Comparison of ENCODE assay signal across 19 mouse cellular contexts in the genomic region with DNA sequence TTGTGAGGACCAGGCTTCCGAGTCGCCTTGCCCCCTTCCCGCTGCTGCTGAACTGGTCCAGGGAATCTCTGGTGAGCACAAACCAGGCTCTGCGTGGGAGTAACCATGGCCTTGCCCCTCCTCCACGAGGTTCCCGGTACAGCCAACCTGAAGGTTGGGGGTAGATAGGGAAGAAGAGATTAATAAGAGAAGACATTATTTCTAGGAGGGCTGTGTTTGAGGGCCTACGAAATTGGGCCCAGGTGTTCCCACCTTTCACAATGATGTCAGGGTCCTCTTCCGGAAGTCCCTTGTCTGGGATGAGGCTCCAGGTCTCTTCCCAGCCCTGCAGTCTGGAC. TPM values are rescaled to one million over a fixed set of nuclear protein-coding genes. Genes with fewer than 3 reads are reported as not detected.
DNase-seq lines count a peak whose midpoint lies in the region; ATAC-seq and TF ChIP-seq lines count a peak whose summit lies in the region.
"Had no signal": no experiment of that assay in that cellular context is flagged by ENCODE, and none has a peak within 500 bp of the region (broad histone marks: within the 10 kb centered on the region; RNA-seq: fewer than 3 reads in every experiment).

No protein-coding gene starts in this region.

- peaks cover 58% of the 10 kb centered on the region for H3K4me1 ChIP-seq in heart, embryonic 13.5 days
- peaks cover 66% of the 10 kb centered on the region for H3K4me1 ChIP-seq in lung, embryonic 15.5 days
- peaks cover 20% of the 10 kb centered on the region; the same call in 1 of the 2 replicates for H3K4me1 ChIP-seq in lung, postnatal 0 days (ENCODE audit: insufficient read depth, low read depth, low read length)
- peaks cover 49% of the 10 kb centered on the region for H3K4me1 ChIP-seq in neural tube, embryonic 15.5 days
- H3K4me1 ChIP-seq in thymus, adult 2 months (replicated peaks; ENCODE audit: control insufficient read depth, insufficient read depth, low read length): peaks cover 12% of the 10 kb centered on the region

- 0 out of 2 replicates have a peak overlapping the region, but pooled peaks have one; percentile 97 for H3K4me2 ChIP-seq in heart, embryonic 13.5 days
- H3K4me2 ChIP-seq in lung, embryonic 15.5 days: peak overlapping the region; percentile 89
- no peak overlapping the region for H3K4me2 ChIP-seq in lung, postnatal 0 days (replicated peaks; ENCODE audit: low read depth, low read length)
- H3K4me2 ChIP-seq in neural tube, embryonic 15.5 days: peak overlapping the region; percentile 76; the same call in 1 of the 2 replicates
- H3K4me2 ChIP-seq: liver, embryonic 11.5 days; midbrain, embryonic 15.5 days had no signal

- intact Hi-C loops in heart, postnatal 36 days (cut with DNase I): no loop called here

- no peak overlapping the region for H3K9ac ChIP-seq in heart, embryonic 13.5 days
- H3K9ac ChIP-seq in lung, embryonic 15.5 days: no peak overlapping the region
- no peak overlapping the region for H3K9ac ChIP-seq in lung, postnatal 0 days (replicated peaks; ENCODE audit: low read depth)
- no peak overlapping the region for H3K9ac ChIP-seq in neural tube, embryonic 15.5 days (replicated peaks)
- H3K9ac ChIP-seq: forebrain, postnatal 0 days; hindbrain, embryonic 15.5 days; lung, embryonic 14.5 days; midbrain, embryonic 15.5 days had no signal

- WGBS in heart, embryonic 13.5 days: 50% methylated on average over 8 of the region's 8 CpGs
- WGBS in lung, embryonic 15.5 days: 71% methylated on average over 8 of the region's 8 CpGs
- WGBS in lung, postnatal 0 days: 82% methylated on average over 8 of the region's 8 CpGs
- WGBS in neural tube, embryonic 15.5 days: 55% methylated on average over 8 of the region's 8 CpGs
- 48% methylated on average over 8 of the region's 8 CpGs for WGBS in thymus, adult 2 months

- TF ChIP-seq POLR2A in thymus, adult 2 months (IDR thresholded peaks at IDR 0.05; ENCODE audit: control insufficient read depth, extremely low read depth, insufficient read depth, low read length, poor library complexity): no peak

- ATAC-seq in heart, embryonic 13.5 days (ENCODE audit: extremely low read depth, insufficient number of reproducible peaks, low FRiP score, low TSS enrichment): no peak
- no peak for ATAC-seq in lung, embryonic 15.5 days (ENCODE audit: borderline replicate concordance, extremely low read depth, low FRiP score, low TSS enrichment)
- no peak for ATAC-seq in lung, postnatal 0 days
- ATAC-seq in neural tube, embryonic 15.5 days (ENCODE audit: low FRiP score): no peak
- ATAC-seq: forebrain, postnatal 0 days; midbrain, embryonic 15.5 days had no signal

- H3K9me3 ChIP-seq in heart, embryonic 13.5 days: no peaks in the 10 kb centered on the region
- no peaks in the 10 kb centered on the region for H3K9me3 ChIP-seq in lung, embryonic 15.5 days
- no peaks in the 10 kb centered on the region for H3K9me3 ChIP-seq in lung, postnatal 0 days (ENCODE audit: low read length)
- no peaks in the 10 kb centered on the region for H3K9me3 ChIP-seq in neural tube, embryonic 15.5 days (replicated peaks)
- H3K9me3 ChIP-seq: hindbrain, embryonic 15.5 days; midbrain, embryonic 15.5 days had no signal

- H3K27me3 ChIP-seq in heart, embryonic 13.5 days (replicated peaks): peaks cover 69% of the 10 kb centered on the region
- H3K27me3 ChIP-seq in lung, embryonic 15.5 days: peaks cover 29% of the 10 kb centered on the region
- H3K27me3 ChIP-seq in lung, postnatal 0 days (replicated peaks; ENCODE audit: insufficient read depth, low read length): no peaks in the 10 kb centered on the region; the same call in 1 of the 2 replicates
- H3K27me3 ChIP-seq in neural tube, embryonic 15.5 days (replicated peaks): peaks cover 67% of the 10 kb centered on the region
- peaks cover 27% of the 10 kb centered on the region for H3K27me3 ChIP-seq in thymus, adult 2 months (ENCODE audit: control insufficient read depth, insufficient read depth, low read length)

- peak; percentile 43 for DNase-seq in cerebellum, adult 11-12 months
- no peak for DNase-seq in cerebellum, postnatal 36 days
- no peak for DNase-seq in heart, postnatal 36 days
- DNase-seq in lung, postnatal 0 days (ENCODE audit: low spot score): no peak
- DNase-seq in thymus, adult 2 months: no peak
- DNase-seq: forebrain, postnatal 0 days; gastrocnemius, postnatal 10 days; kidney, adult 9 months; lung, embryonic 14.5 days; right cerebral cortex, postnatal 25 days had no signal

- H3K27ac ChIP-seq in heart, embryonic 13.5 days (replicated peaks): no peak overlapping the region
- H3K27ac ChIP-seq in lung, embryonic 15.5 days: no peak overlapping the region
- H3K27ac ChIP-seq in lung, postnatal 0 days (ENCODE audit: low read length): no peak overlapping the region
- no peak overlapping the region for H3K27ac ChIP-seq in neural tube, embryonic 15.5 days (replicated peaks)
- H3K27ac ChIP-seq in thymus, adult 2 months (ENCODE audit: control insufficient read depth, insufficient read depth, low read length): no peak overlapping the region
- H3K27ac ChIP-seq: hindbrain, embryonic 15.5 days; layer of hippocampus, adult 2 months; midbrain, embryonic 15.5 days had no signal

- TF ChIP-seq EP300 in lung, postnatal 0 days (IDR thresholded peaks at IDR 0.05): no peak

- TF ChIP-seq CTCF in lung, postnatal 0 days (IDR thresholded peaks at IDR 0.05): no peak
- TF ChIP-seq CTCF in thymus, adult 2 months (IDR thresholded peaks at IDR 0.05; ENCODE audit: borderline replicate concordance, control insufficient read depth, extremely low read depth, insufficient read depth, low read length, poor library complexity): no peak

- no peak overlapping the region for H3K4me3 ChIP-seq in heart, embryonic 13.5 days
- no peak overlapping the region for H3K4me3 ChIP-seq in lung, embryonic 15.5 days
- H3K4me3 ChIP-seq in lung, postnatal 0 days (ENCODE audit: low read depth, low read length): no peak overlapping the region
- no peak overlapping the region for H3K4me3 ChIP-seq in neural tube, embryonic 15.5 days (replicated peaks)
- no peak overlapping the region for H3K4me3 ChIP-seq in thymus, adult 2 months (ENCODE audit: control insufficient read depth, insufficient read depth, low read length)
- H3K4me3 ChIP-seq: hindbrain, embryonic 15.5 days; layer of hippocampus, adult 2 months; midbrain, embryonic 15.5 days had no signal

- H3K36me3 ChIP-seq in heart, embryonic 13.5 days: peaks cover 54% of the 10 kb centered on the region
- peaks cover 43% of the 10 kb centered on the region for H3K36me3 ChIP-seq in lung, embryonic 15.5 days
- H3K36me3 ChIP-seq in lung, postnatal 0 days (ENCODE audit: insufficient read depth, low read length): peaks cover 20% of the 10 kb centered on the region
- H3K36me3 ChIP-seq in neural tube, embryonic 15.5 days: peaks cover 29% of the 10 kb centered on the region
- H3K36me3 ChIP-seq in thymus, adult 2 months (ENCODE audit: control insufficient read depth, insufficient read depth, low read length): no peaks in the 10 kb centered on the region

RNA-seq across cellular contexts. Expression of a gene that starts 2.4 kb away (rescaled TPM):
- polyA plus RNA-seq in heart, embryonic 13.5 days (2015; fragmentation: Nextera tagmentation; extraction: Ambion mirVana): 0.52 and 0.55 TPM in 2 replicates
- total RNA-seq in heart, postnatal 36 days (2021): 1 to 10 TPM; 1.5 to 1.7 TPM
- polyA plus RNA-seq in lung, embryonic 15.5 days (2015; fragmentation: Nextera tagmentation; extraction: Ambion mirVana): 1.1 and 1.4 TPM in 2 replicates
- polyA plus RNA-seq in lung, postnatal 0 days (2015; fragmentation: Nextera tagmentation; extraction: Ambion mirVana): 0.24 and 0.56 TPM in 2 replicates
- polyA plus RNA-seq in neural tube, embryonic 15.5 days (2015; fragmentation: Nextera tagmentation; extraction: Ambion mirVana): 11.2 and 12.3 TPM in 2 replicates
- polyA plus RNA-seq in thymus, adult 2 months (2012; rRNA removed): 4.5 and 5.3 TPM in 2 replicates
- total RNA-seq: MEL had no signal

RNA-seq across cellular contexts. Expression of a gene that starts 3.2 kb away (rescaled TPM):
- polyA plus RNA-seq in heart, embryonic 13.5 days (2015; fragmentation: Nextera tagmentation; extraction: Ambion mirVana): 7.6 and 8.5 TPM in 2 replicates
- 10 to 100 TPM; 25.0 to 27.7 TPM for total RNA-seq in heart, postnatal 36 days (2021)
- 19.8 and 19.9 TPM in 2 replicates for polyA plus RNA-seq in lung, embryonic 15.5 days (2015; fragmentation: Nextera tagmentation; extraction: Ambion mirVana)
- 12.3 and 14.2 TPM in 2 replicates for polyA plus RNA-seq in lung, postnatal 0 days (2015; fragmentation: Nextera tagmentation; extraction: Ambion mirVana)
- polyA plus RNA-seq in neural tube, embryonic 15.5 days (2015; fragmentation: Nextera tagmentation; extraction: Ambion mirVana): 9.2 and 9.5 TPM in 2 replicates
- 11.9 and 12.1 TPM in 2 replicates for polyA plus RNA-seq in thymus, adult 2 months (2012; rRNA removed)

RNA-seq across cellular contexts. Expression of a gene that starts 7.3 kb away (rescaled TPM):
- 0.19 and 0.33 TPM in 2 replicates for polyA plus RNA-seq in heart, embryonic 13.5 days (2015; fragmentation: Nextera tagmentation; extraction: Ambion mirVana)
- total RNA-seq in heart, postnatal 36 days (2021): under 1 TPM in 1 of 2 experiments, not detected in 1; 0.24 TPM
- 0.24 and 0.55 TPM in 2 replicates for polyA plus RNA-seq in lung, embryonic 15.5 days (2015; fragmentation: Nextera tagmentation; extraction: Ambion mirVana)
- polyA plus RNA-seq in lung, postnatal 0 days (2015; fragmentation: Nextera tagmentation; extraction: Ambion mirVana): 0.06 and 0.20 TPM in 2 replicates
- 0.51 and 0.70 TPM in 2 replicates for polyA plus RNA-seq in neural tube, embryonic 15.5 days (2015; fragmentation: Nextera tagmentation; extraction: Ambion mirVana)
- 2.9 and 3.9 TPM in 2 replicates for polyA plus RNA-seq in thymus, adult 2 months (2012; rRNA removed)
- total RNA-seq: gastrocnemius, postnatal 10 days; layer of hippocampus, adult 2 months; megakaryocyte progenitor cell, adult 5-6 weeks; MEL had no signal

RNA-seq across cellular contexts. Expression of a gene that starts 12.2 kb away (rescaled TPM):
- polyA plus RNA-seq in heart, embryonic 13.5 days (2015; fragmentation: Nextera tagmentation; extraction: Ambion mirVana): 3.1 and 4.3 TPM in 2 replicates
- total RNA-seq in heart, postnatal 36 days (2021): 1 to 10 TPM; 3.7 to 3.9 TPM
- polyA plus RNA-seq in lung, embryonic 15.5 days (2015; fragmentation: Nextera tagmentation; extraction: Ambion mirVana): 3.5 and 3.6 TPM in 2 replicates
- polyA plus RNA-seq in lung, postnatal 0 days (2015; fragmentation: Nextera tagmentation; extraction: Ambion mirVana): 1.9 and 2.3 TPM in 2 replicates
- 49.9 and 60.7 TPM in 2 replicates for polyA plus RNA-seq in neural tube, embryonic 15.5 days (2015; fragmentation: Nextera tagmentation; extraction: Ambion mirVana)
- polyA plus RNA-seq in thymus, adult 2 months (2012; rRNA removed): 2.6 and 3.3 TPM in 2 replicates
- total RNA-seq: megakaryocyte progenitor cell, adult 5-6 weeks; MEL had no signal

RNA-seq across cellular contexts. Expression of a gene that starts 48.2 kb away (rescaled TPM):
- 77.2 and 83.0 TPM in 2 replicates for polyA plus RNA-seq in heart, embryonic 13.5 days (2015; fragmentation: Nextera tagmentation; extraction: Ambion mirVana)
- total RNA-seq in heart, postnatal 36 days (2021): 10 to 100 TPM; 23.2 to 24.1 TPM
- polyA plus RNA-seq in lung, embryonic 15.5 days (2015; fragmentation: Nextera tagmentation; extraction: Ambion mirVana): 89.6 and 90.6 TPM in 2 replicates
- 25.8 TPM in 2 replicates for polyA plus RNA-seq in lung, postnatal 0 days (2015; fragmentation: Nextera tagmentation; extraction: Ambion mirVana)
- 68.4 and 73.7 TPM in 2 replicates for polyA plus RNA-seq in neural tube, embryonic 15.5 days (2015; fragmentation: Nextera tagmentation; extraction: Ambion mirVana)
- 50.3 and 67.4 TPM in 2 replicates for polyA plus RNA-seq in thymus, adult 2 months (2012; rRNA removed)
